Mouse (Mus musculus) intestine, embryonic 16.5 days (tissue): ENCODE results near the gene Ifna2. TPM values are rescaled to one million over a fixed set of nuclear protein-coding genes. Genes with fewer than 3 reads are reported as not detected.

ENCODE experiments used
- polyA plus RNA-seq: library from polyadenylated mRNA; unstranded; fragments of >200 nt; fragmentation: Nextera tagmentation; extraction: Ambion mirVana; gene quantifications from 2 replicates; pipeline ENCODE4 v1.2.1, GENCODE M21; 2015

Ifna2 gene
- polyA plus RNA-seq, 1 experiment from 2014 or later: not detected

Other genes starting within 250 kb of the Ifna2 start
- 10.8 and 12.1 TPM in 2 replicates for gene Hacd4, start 245.0 kb downstream of the Ifna2 start, polyA plus RNA-seq
- gene Ifnb1, start 161.1 kb downstream of the Ifna2 start, polyA plus RNA-seq: not detected in 2 replicates
- gene Ifna15, start 125.7 kb downstream of the Ifna2 start, polyA plus RNA-seq: not detected in 2 replicates
- not detected in 2 replicates for gene Ifna14, start 112.1 kb downstream of the Ifna2 start, polyA plus RNA-seq
- gene Ifna9, start 91.5 kb downstream of the Ifna2 start, polyA plus RNA-seq: not detected in 2 replicates
- not detected in 2 replicates for gene Ifna12, start 80.5 kb downstream of the Ifna2 start, polyA plus RNA-seq
- gene C87499, start 49.5 kb downstream of the Ifna2 start, polyA plus RNA-seq: not detected in 2 replicates
- gene Ifna13, start 39.5 kb downstream of the Ifna2 start, polyA plus RNA-seq: not detected in 2 replicates
- gene Ifna16, start 7.0 kb downstream of the Ifna2 start, polyA plus RNA-seq: not detected in 2 replicates
- not detected in 2 replicates for gene Ifnab, start 7.4 kb upstream of the Ifna2 start, polyA plus RNA-seq
- 0.62 and 1.4 TPM in 2 replicates for gene Gm26566, start 37.9 kb upstream of the Ifna2 start, polyA plus RNA-seq
- 63.4 and 69.9 TPM in 2 replicates for gene Klhl9, start 38.6 kb upstream of the Ifna2 start, polyA plus RNA-seq
- gene Gm13271, start 71.0 kb upstream of the Ifna2 start, polyA plus RNA-seq: not detected in 2 replicates
- gene Gm13283, start 76.2 kb upstream of the Ifna2 start, polyA plus RNA-seq: 0.21 TPM in 1 of 2 replicates, not detected in the other
- gene Gm13290, start 89.9 kb upstream of the Ifna2 start, polyA plus RNA-seq: 0.44 and 0.83 TPM in 2 replicates
- not detected in 2 replicates for gene Gm13289, start 93.0 kb upstream of the Ifna2 start, polyA plus RNA-seq
- gene Gm13272, start 95.9 kb upstream of the Ifna2 start, polyA plus RNA-seq: 0.28 TPM in 1 of 2 replicates, not detected in the other
- 0.11 TPM in 1 of 2 replicates, not detected in the other for gene Ifnz, start 98.2 kb upstream of the Ifna2 start, polyA plus RNA-seq
- gene Gm13276, start 101.8 kb upstream of the Ifna2 start, polyA plus RNA-seq: not detected in 2 replicates
- gene Gm13277, start 104.7 kb upstream of the Ifna2 start, polyA plus RNA-seq: not detected in 2 replicates
- gene Gm13278, start 107.6 kb upstream of the Ifna2 start, polyA plus RNA-seq: not detected in 2 replicates
- gene Gm13275, start 110.6 kb upstream of the Ifna2 start, polyA plus RNA-seq: not detected in 2 replicates
- not detected in 2 replicates for gene Gm13279, start 113.5 kb upstream of the Ifna2 start, polyA plus RNA-seq
- gene Gm13285, start 115.8 kb upstream of the Ifna2 start, polyA plus RNA-seq: 0.47 and 0.53 TPM in 2 replicates
- gene Gm13287, start 119.3 kb upstream of the Ifna2 start, polyA plus RNA-seq: not detected in 2 replicates
- not detected in 2 replicates for gene Gm13288, start 121.6 kb upstream of the Ifna2 start, polyA plus RNA-seq
- not detected in 2 replicates for gene Ifna7, start 132.3 kb upstream of the Ifna2 start, polyA plus RNA-seq
- gene Ifna11, start 136.0 kb upstream of the Ifna2 start, polyA plus RNA-seq: not detected in 2 replicates
- gene Ifna6, start 143.5 kb upstream of the Ifna2 start, polyA plus RNA-seq: not detected in 2 replicates
- gene Ifna5, start 151.6 kb upstream of the Ifna2 start, polyA plus RNA-seq: not detected in 2 replicates
- not detected in 2 replicates for gene Ifna4, start 157.9 kb upstream of the Ifna2 start, polyA plus RNA-seq
- gene Ifna1, start 166.2 kb upstream of the Ifna2 start, polyA plus RNA-seq: not detected in 2 replicates
- not detected in 2 replicates for gene Ifne, start 196.3 kb upstream of the Ifna2 start, polyA plus RNA-seq